Mouse (Mus musculus): ENCODE results near the gene Rangrf. TPM values are rescaled to one million over a fixed set of nuclear protein-coding genes. Genes with fewer than 3 reads are reported as not detected.

The Rangrf gene
- total and polyA plus RNA-seq, 3 experiments = 159 to 207 TPM; not detected in 1

GRCm38 (mm10) chr11:68997080-68997479, 22.1 kb upstream of the Rangrf start (continued):
- TF ChIP-seq POLR2AphosphoS5 (IDR thresholded peaks at IDR 0.05; ENCODE audit: borderline replicate concordance, low read depth, low read length) (no peak), CHD2 (IDR thresholded peaks at IDR 0.05; ENCODE audit: low read length) (no peak), ZKSCAN1 (IDR thresholded peaks at IDR 0.05; ENCODE audit: low read depth, low read length) (no peak), MAZ (IDR thresholded peaks at IDR 0.05; ENCODE audit: low read depth, low read length) (no peak), POLR2A (IDR thresholded peaks at IDR 0.05; ENCODE audit: control insufficient read depth in 1 of 2, insufficient read depth in 1 of 2, low read depth in 1 of 2, low read length in 2 of 2, poor library complexity in 1 of 2) (no peak)

GRCm38 (mm10) chr11:68994377-68994776, 19.4 kb upstream of the Rangrf start:
- Histone ChIP-seq H3K79me2 (ENCODE audit: control insufficient read depth, insufficient read depth, low read length, poor library complexity) (no peaks in the 10 kb centered on the region), H3K9ac (ENCODE audit: control insufficient read depth, low read depth, low read length, poor library complexity, severe bottlenecking) (no peak overlapping the region), H3K27me3 (ENCODE audit: control insufficient read depth in 1 of 2, insufficient read depth in 2 of 2, low read length in 2 of 2) (no peaks in the 10 kb centered on the region), H3K36me3 (ENCODE audit: control insufficient read depth in 1 of 2, insufficient read depth in 2 of 2, low read length in 2 of 2) (peaks cover 7 to 62% of the 10 kb centered on the region in 2 experiments; a peak in 3 of 4 replicates), H3K9me3 (replicated peaks; ENCODE audit: insufficient read depth, low read length) (no peaks in the 10 kb centered on the region), H3K27ac (ENCODE audit: control insufficient read depth, low read depth, low read length) (no peak overlapping the region), H3K4me3 (ENCODE audit: control insufficient read depth in 1 of 2, insufficient read depth in 1 of 2, low read depth in 2 of 2, low read length in 2 of 2) (no peak overlapping the region), H3K4me1 (ENCODE audit: control insufficient read depth in 1 of 2, insufficient read depth in 2 of 2, low read length in 2 of 2) (peaks cover 3 to 10% of the 10 kb centered on the region in 2 experiments; a peak in 2 of 4 replicates)
- TF ChIP-seq MAZ (IDR thresholded peaks at IDR 0.05; ENCODE audit: low read depth, low read length) = no peak
- 0 out of 2 replicates have a peak, but pooled peaks have one; percentile 45 for TF ChIP-seq MYC (IDR thresholded peaks at IDR 0.05; ENCODE audit: low read depth, low read length)
- TF ChIP-seq RAD21 (IDR thresholded peaks at IDR 0.05; ENCODE audit: low read depth, low read length) = peak; percentile 40
- no peak for TF ChIP-seq KAT2A (conservative IDR thresholded peaks at IDR 0.05; ENCODE audit: low read depth, low read length)
- peak; percentile 40 to 68 (median 53) for TF ChIP-seq CTCF (IDR thresholded peaks at IDR 0.05 in 2 of 3, conservative IDR thresholded peaks at IDR 0.05 in 1 of 3; ENCODE audit: control insufficient read depth in 1 of 3, insufficient read depth in 1 of 3, low read depth in 2 of 3, low read length in 3 of 3, poor library complexity in 1 of 3, severe bottlenecking in 1 of 3)
- no peak for TF ChIP-seq ZNF384 (IDR thresholded peaks at IDR 0.05; ENCODE audit: low read depth, low read length)
- TF ChIP-seq SMC3 (IDR thresholded peaks at IDR 0.05; ENCODE audit: low read depth, low read length) = peak; percentile 49
- DNase-seq (ENCODE audit: low read depth, low spot score) = peak; percentile 67

- Histone ChIP-seq H3K27me3 (ENCODE audit: control insufficient read depth in 1 of 2, insufficient read depth in 2 of 2, low read length in 2 of 2) (no peaks in the 10 kb centered on the region), H3K9me3 (replicated peaks; ENCODE audit: insufficient read depth, low read length) (no peaks in the 10 kb centered on the region), H3K36me3 (ENCODE audit: control insufficient read depth in 1 of 2, insufficient read depth in 2 of 2, low read length in 2 of 2) (peaks cover 4 to 61% of the 10 kb centered on the region in 2 experiments; a peak in 3 of 4 replicates), H3K4me1 (ENCODE audit: control insufficient read depth in 1 of 2, insufficient read depth in 2 of 2, low read length in 2 of 2) (peaks cover 3 to 10% of the 10 kb centered on the region in 2 experiments; a peak in 2 of 4 replicates), H3K9ac (ENCODE audit: control insufficient read depth, low read depth, low read length, poor library complexity, severe bottlenecking) (no peak overlapping the region), H3K4me3 (ENCODE audit: control insufficient read depth in 1 of 2, insufficient read depth in 1 of 2, low read depth in 2 of 2, low read length in 2 of 2) (no peak overlapping the region), H3K27ac (ENCODE audit: control insufficient read depth, low read depth, low read length) (no peak overlapping the region), H3K79me2 (ENCODE audit: control insufficient read depth, insufficient read depth, low read length, poor library complexity) (no peaks in the 10 kb centered on the region)
- TF ChIP-seq MEF2A (IDR thresholded peaks at IDR 0.05; ENCODE audit: extremely low read depth, insufficient replicate concordance, low read depth, low read length, poor library complexity, severe bottlenecking) (no peak), CHD2 (IDR thresholded peaks at IDR 0.05; ENCODE audit: low read length) (no peak), POLR2A (IDR thresholded peaks at IDR 0.05; ENCODE audit: control insufficient read depth in 1 of 2, insufficient read depth in 1 of 2, low read depth in 1 of 2, low read length in 2 of 2, poor library complexity in 1 of 2) (no peak; a peak in 1 of 4 replicates), UBTF (IDR thresholded peaks at IDR 0.05; ENCODE audit: borderline replicate concordance, insufficient read depth, low read depth, low read length) (no peak), JUND (IDR thresholded peaks at IDR 0.05; ENCODE audit: low read depth, low read length) (no peak), MYC (IDR thresholded peaks at IDR 0.05; ENCODE audit: low read depth, low read length) (no peak), HCFC1 (IDR thresholded peaks at IDR 0.05; ENCODE audit: low read depth, low read length) (no peak), EP300 (IDR thresholded peaks at IDR 0.05; ENCODE audit: low read depth in 1 of 2, low read length in 2 of 2) (no peak), ZNF384 (IDR thresholded peaks at IDR 0.05; ENCODE audit: low read depth, low read length) (no peak)
- DNase-seq (ENCODE audit: low read depth, low spot score) = no peak
Observed at GRCm38 (mm10) chr11:68993122-68993521, 18.1 kb upstream of the Rangrf start.
